Mouse (Mus musculus): Measurements from ENCODE around the gene Bcl2l12.
A peak's percentile ranks its signal among the peaks of the same experiment; 100 is the strongest.
"Not testable (repeated sequence)": the region's sequence is repeated elsewhere in the genome, so short reads cannot be mapped to it uniquely, and the experiment has no call there.

Bcl2l12 gene

DNA sequence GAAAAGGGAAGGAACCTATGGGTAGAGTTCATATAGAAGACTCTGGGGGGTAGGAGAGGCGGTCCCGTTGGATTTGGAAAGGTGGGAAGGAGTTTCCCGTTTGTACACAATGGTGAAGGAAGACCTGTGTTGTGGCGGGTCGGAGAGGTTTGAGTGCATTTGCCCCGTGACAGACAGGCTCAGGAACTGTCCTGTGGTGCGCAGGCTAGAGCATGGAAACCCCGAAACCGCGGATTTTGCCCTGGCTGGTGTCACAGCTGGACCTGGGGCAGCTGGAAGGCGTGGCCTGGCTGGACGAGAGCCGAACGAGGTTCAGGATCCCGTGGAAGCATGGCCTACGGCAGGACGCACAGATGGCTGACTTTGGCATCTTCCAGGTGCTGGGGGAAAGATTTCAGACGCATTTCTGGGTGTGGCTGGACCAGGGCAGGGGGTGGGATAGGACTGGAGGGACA lies at the start of gene Bcl2l12:
TSS of gene Bcl2l12 (minus strand) at position 212 of the 455 bp plus-strand sequence.
- DNase-seq (ENCODE audit: low spot score), result peak; percentile 44

- no peak for DNase-seq (ENCODE audit: low spot score)
Observed at GRCm38 (mm10) chr7:45047491-45047890, 49.0 kb upstream of the Bcl2l12 start.

DNA sequence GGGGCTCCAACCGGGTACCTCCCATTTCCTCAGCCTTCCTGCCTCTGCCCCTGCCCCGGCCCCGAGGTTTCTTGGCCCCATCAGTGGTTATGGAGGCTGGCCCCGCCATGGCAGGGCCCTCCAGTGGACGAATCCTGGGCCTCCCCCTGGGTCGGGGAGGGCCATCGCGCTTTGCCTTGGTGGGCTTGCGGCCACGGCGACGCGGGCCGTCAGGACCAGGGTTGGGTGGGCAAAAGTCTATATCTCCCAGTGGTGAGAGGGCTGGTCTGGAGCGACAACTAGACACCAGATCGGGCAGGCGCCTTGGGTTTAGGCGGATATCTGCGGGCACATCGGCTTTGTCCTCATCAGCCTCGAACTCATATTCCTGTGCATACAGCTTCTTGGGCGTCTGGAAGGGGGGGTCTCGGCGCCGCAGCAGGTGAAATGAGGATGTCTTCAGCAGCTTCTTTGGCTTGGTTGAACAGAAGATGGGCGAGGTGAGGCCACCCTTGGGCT lies 48.4 kb upstream of the Bcl2l12 start:
- DNase-seq (ENCODE audit: low spot score), result no peak

DNA sequence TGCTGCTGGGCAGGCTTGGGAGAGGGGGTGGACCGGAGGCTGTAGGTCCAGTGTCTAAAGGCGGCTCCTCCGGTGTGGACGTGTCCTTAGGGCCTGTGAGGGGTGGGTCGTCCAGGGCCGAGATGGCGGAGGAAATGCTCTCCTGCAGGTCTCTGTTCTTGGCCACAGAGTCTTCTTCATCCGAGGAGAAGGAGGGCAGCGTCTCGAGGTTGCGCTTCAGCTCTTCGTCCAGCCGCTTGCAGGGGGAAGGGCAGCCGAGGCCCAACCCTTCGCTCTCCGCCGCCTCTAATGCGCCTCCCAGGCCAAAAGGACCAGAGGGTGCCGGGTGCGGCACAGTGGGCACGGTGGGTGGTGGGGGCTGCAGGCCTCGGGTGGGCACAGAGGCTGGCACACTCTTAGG lies 47.2 kb upstream of the Bcl2l12 start:
- DNase-seq (ENCODE audit: low spot score), result no peak

DNA sequence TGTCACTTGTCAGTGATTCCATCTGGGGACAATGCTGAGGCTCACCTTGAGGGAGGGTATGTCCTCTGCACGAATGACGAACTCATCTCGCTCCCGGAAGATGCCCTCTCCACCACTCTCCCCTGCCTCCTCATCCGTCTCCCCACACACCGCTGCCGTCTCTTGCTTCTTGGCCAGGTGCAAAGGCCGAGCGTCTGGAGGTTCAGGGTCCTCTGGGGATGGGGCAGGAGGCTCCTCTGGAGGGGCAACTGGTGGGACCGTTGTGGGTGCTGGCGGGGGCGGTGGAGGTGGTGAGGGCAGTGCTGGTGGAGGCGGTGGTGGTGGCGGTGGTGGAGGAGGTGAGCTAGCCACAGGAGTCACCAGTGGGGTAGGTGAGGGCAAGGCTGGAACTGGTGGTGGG lies 44.8 kb upstream of the Bcl2l12 start:
- DNase-seq (ENCODE audit: low spot score), result no peak

GRCm38 (mm10) chr7:45040851-45041250 lies 42.3 kb upstream of the Bcl2l12 start:
- DNase-seq (ENCODE audit: low spot score), result no peak

GRCm38 (mm10) chr7:45038411-45038810 lies 39.9 kb upstream of the Bcl2l12 start:
- DNase-seq (ENCODE audit: low spot score), result no peak

GRCm38 (mm10) chr7:45037720-45038361 lies 39.3 kb upstream of the Bcl2l12 start:
- DNase-seq (ENCODE audit: low spot score), result peak; percentile 46

GRCm38 (mm10) chr7:45036702-45037101 lies 38.2 kb upstream of the Bcl2l12 start:
- DNase-seq (ENCODE audit: low spot score), result no peak

GRCm38 (mm10) chr7:45035631-45036030 lies 37.1 kb upstream of the Bcl2l12 start:
- DNase-seq (ENCODE audit: low spot score), result no peak

- DNase-seq (ENCODE audit: low spot score), result no peak
Observed at GRCm38 (mm10) chr7:45033722-45034359, 35.3 kb upstream of the Bcl2l12 start.

DNA sequence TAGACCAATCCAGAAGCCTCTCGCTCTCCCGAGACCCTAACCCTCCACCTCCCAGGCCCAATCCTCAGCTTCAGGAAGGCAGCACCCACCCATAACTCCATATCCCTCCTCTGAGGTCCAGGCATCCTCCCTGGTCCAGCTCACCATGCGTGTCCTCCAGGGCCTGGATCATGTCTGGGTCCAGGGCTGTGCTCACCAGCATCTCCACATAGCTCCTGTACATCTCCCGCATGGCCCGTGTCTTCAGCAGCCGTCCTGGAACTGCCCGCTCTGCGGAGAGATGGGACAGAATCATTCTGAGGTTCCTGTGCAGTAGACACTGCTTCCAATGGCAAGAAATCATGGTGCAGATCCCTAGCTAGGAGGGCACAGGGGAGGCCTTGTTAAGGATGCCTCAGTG lies 32.3 kb upstream of the Bcl2l12 start:
- no peak for DNase-seq (ENCODE audit: low spot score)

GRCm38 (mm10) chr7:45029995-45030394 lies 31.5 kb upstream of the Bcl2l12 start:
- no peak for DNase-seq (ENCODE audit: low spot score)

DNA sequence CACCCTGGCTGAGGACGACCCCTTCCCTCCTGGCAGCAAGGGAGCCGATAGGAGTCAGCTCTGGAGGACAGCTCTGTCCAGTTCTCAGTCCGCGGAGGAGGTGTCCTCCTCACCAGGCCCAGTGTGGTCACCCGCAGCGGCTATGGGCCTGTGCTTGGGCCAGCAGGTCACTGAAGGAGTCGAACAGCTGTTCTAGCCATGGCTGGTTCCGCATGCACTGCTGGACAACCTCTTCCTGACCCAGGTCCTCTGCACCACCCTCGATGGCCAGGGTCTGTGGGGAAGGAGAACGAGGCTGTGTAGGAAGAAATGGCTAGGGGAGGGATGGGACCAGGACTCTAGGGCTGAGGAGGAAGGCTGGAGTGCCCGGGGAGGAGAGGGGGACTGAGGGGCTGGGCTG lies 29.8 kb upstream of the Bcl2l12 start:
- DNase-seq (ENCODE audit: low spot score), result no peak

- DNase-seq (ENCODE audit: low spot score), result no peak
Observed at GRCm38 (mm10) chr7:45027761-45028160, 29.2 kb upstream of the Bcl2l12 start.

DNA sequence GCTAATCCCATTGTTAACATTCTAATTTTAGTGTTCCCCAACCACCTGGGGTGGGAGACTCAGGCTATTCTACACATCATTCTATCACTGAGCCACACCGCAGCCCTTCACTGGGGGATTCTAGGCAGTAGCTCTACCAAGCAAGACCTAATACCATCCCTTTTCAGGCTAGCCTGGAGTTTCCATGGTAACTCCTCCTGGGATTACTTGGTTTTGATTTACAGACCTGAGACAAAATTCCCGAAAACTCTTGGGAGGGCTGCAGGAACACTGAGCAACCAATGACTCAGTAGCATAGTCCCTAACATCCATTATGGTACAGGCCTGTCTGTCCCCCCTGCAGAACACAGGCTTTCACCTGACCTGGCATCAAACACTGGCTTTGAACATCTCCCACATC lies 27.7 kb upstream of the Bcl2l12 start:
- no peak for DNase-seq (ENCODE audit: low spot score)

DNA sequence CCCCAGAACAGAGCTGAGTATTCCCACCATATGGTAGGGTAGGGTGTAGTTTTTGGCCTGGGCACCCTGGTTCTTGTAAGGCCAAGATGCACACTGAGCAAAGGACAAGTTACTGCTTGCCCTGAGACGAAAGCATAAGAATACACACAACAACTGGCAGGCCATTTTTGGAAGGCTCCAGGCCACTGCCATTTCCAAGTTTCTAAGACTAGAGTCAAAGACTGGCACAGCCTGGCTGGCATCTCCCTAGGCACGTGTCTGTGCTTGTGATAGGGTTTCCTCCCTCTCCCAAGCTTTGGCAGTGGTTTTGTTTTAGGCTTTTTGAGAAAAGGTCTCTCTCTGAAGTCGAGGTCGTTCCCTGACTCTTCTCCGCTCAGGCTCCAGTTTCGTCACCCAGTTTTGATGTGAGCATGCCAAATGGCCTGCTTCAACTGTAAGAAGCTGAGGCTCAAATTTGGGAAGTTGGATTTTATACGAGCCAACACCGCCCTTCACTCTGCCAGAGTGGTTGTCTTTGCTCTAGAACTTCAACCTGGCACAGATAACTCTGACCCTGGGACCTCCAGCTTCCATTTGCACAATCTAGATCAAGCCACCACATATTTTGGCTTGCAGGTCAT lies 27.2 kb upstream of the Bcl2l12 start:
- DNase-seq (ENCODE audit: low spot score), result no peak

DNA sequence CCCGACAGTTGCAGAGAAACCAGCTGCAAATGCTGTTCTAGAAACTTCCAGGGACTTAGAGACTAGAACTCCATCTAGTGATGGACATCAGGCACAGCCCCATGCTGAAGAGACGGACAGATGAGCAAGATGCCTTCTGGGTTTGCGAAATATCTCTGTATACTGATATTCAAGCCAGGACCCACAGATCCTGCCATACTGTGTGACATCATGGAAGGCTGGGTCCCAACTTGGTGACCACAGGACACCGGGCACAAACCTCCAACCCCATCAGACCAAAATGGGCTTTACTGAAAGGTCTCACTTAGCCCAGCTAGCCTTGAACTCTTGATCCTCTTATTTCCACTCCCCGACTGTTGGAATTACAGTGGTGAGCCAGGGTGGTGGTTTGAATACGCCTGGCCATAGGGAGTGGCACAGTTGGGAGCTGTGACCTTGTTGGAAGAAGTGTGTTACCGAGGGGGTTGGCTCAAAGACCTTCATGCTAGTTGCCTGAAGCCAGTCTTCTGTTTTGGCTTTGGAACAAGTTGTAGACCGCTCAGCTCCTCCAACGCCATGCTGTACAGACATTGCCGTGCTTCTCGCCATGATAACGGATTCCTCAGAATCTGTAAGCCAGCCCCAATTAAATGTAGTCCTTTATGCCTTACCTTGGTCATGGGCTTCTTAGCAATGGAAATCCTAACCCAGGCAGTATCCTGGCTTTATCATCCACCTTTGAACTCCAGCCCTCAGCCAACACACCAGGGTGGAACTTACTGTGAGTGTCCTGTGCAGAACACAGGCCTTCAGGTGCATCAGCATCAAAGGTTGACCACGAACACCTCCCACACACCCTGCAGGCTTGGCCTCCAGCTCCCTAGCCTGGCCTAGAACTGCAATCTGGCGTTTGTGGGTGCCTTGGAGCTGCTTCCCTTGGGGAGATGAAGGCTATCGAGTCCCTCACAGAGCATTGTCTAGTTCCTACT lies 26.1 kb upstream of the Bcl2l12 start:
- DNase-seq (ENCODE audit: low spot score), result no peak

GRCm38 (mm10) chr7:45023711-45024110 lies 25.2 kb upstream of the Bcl2l12 start:
- not testable (repeated sequence) for DNase-seq (ENCODE audit: low spot score)

GRCm38 (mm10) chr7:45020225-45020624 lies 21.7 kb upstream of the Bcl2l12 start:
- DNase-seq (ENCODE audit: low spot score), result no peak

DNA sequence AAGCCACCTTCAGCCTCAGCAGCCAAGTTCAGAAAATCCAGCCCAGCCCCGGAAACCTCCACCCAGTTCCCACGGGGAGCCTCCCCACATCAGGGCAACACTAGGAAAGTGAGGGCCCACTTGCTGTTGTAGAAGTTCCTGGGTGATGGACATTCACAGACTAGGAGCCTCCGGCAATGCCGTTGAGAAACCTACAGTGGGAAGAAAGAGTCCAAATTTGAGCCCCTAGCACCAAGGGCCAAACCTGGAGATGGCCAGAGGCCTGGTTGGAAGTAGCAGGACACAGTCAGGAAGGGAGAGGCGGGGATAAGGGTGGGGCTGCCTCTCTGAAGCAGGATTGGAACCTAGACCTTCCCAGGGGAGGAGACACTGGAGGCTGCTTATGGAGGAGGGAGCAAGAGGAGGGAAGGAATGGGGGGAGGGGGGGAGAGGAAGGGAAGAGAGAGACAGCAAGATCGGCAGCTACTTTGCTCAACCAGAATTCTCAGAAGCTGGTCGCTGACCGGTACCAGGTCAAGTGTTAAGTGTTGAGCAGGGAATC lies 20.6 kb upstream of the Bcl2l12 start:
- DNase-seq (ENCODE audit: low spot score), result peak; percentile 48
